In genomic region chr1:55605956-55606355, GRCm38 (mm10) we compare ENCODE assay signal across 21 mouse cellular contexts.
"Had no signal": no experiment of that assay in that cellular context is flagged by ENCODE, and none has a peak within 500 bp of the region (broad histone marks: within the 10 kb centered on the region; RNA-seq: fewer than 3 reads in every experiment).

No protein-coding gene starts in this region.

- H3K4me1 ChIP-seq: intestine, embryonic 15.5 days; limb, embryonic 12.5 days; limb, embryonic 15.5 days; megakaryocyte, embryonic 14.5 days; midbrain, embryonic 10.5 days had no signal

- H3K27ac ChIP-seq: intestine, embryonic 15.5 days; limb, embryonic 12.5 days; limb, embryonic 15.5 days; liver, embryonic 14.5 days; midbrain, embryonic 10.5 days; neural tube, embryonic 13.5 days; stomach, embryonic 15.5 days had no signal

- H3K9me3 ChIP-seq: intestine, embryonic 15.5 days; limb, embryonic 12.5 days; limb, embryonic 15.5 days; megakaryocyte, embryonic 14.5 days; midbrain, embryonic 10.5 days; midbrain, embryonic 13.5 days; neural tube, embryonic 13.5 days; stomach, embryonic 15.5 days had no signal

- H3K27me3 ChIP-seq: intestine, embryonic 15.5 days; limb, embryonic 12.5 days; limb, embryonic 15.5 days; megakaryocyte, embryonic 14.5 days; midbrain, embryonic 13.5 days; neural tube, embryonic 13.5 days; stomach, embryonic 15.5 days had no signal

- ATAC-seq: intestine, embryonic 15.5 days; liver, postnatal 0 days; lung, postnatal 0 days had no signal

- H3K4me3 ChIP-seq: intestine, embryonic 15.5 days; limb, embryonic 12.5 days; limb, embryonic 15.5 days; megakaryocyte, embryonic 14.5 days; midbrain, embryonic 10.5 days; midbrain, embryonic 13.5 days; myocyte; neural tube, embryonic 13.5 days; stomach, embryonic 15.5 days had no signal

- H3K36me3 ChIP-seq: intestine, embryonic 15.5 days; limb, embryonic 12.5 days; limb, embryonic 15.5 days; midbrain, embryonic 10.5 days; midbrain, embryonic 13.5 days; neural tube, embryonic 13.5 days; stomach, embryonic 15.5 days had no signal

- H3K9ac ChIP-seq: intestine, embryonic 15.5 days; limb, embryonic 12.5 days; limb, embryonic 15.5 days; liver, embryonic 14.5 days; liver, postnatal 0 days; lung, embryonic 14.5 days; midbrain, embryonic 13.5 days; neural tube, embryonic 13.5 days; stomach, embryonic 15.5 days had no signal

- H3K4me2 ChIP-seq: intestine, embryonic 15.5 days; limb, embryonic 12.5 days; limb, embryonic 15.5 days; liver, embryonic 11.5 days; lung, embryonic 14.5 days; midbrain, embryonic 13.5 days; neural tube, embryonic 13.5 days; stomach, embryonic 15.5 days had no signal

- DNase-seq: left cerebral cortex, postnatal 4 days; liver, postnatal 0 days; lung, postnatal 36 days; retina, postnatal 1 day; right cerebral cortex, postnatal 25 days; spleen, adult 18-20 months; thymus, adult 18-20 months; thymus, postnatal 36 days had no signal
